Mouse (Mus musculus) cerebellum, adult 9-10 months (tissue): Measurements from ENCODE around the gene Tmub2.
"Not testable (repeated sequence)": the region's sequence is repeated elsewhere in the genome, so short reads cannot be mapped to it uniquely, and the experiment has no call there.

ENCODE experiments used
- DNase-seq: peaks from one replicate; pipeline ENCODE4 v3.0.0; 2022

The Tmub2 gene

GRCm38 (mm10) chr11:102279595-102279994 is 5.1 kb upstream of the Tmub2 start:
- no peak for DNase-seq

- not testable (repeated sequence) for DNase-seq
Observed at GRCm38 (mm10) chr11:102280267-102280666, 4.5 kb upstream of the Tmub2 start.

GRCm38 (mm10) chr11:102283922-102284321 is 809 bp upstream of the Tmub2 start:
- DNase-seq: no peak

GRCm38 (mm10) chr11:102285095-102285834 is 534 bp downstream of the Tmub2 start:
- DNase-seq: no peak

GRCm38 (mm10) chr11:102287485-102287884 is 2.8 kb downstream of the Tmub2 start:
- no peak for DNase-seq

GRCm38 (mm10) chr11:102288027-102288804 is 3.5 kb downstream of the Tmub2 start:
- no peak for DNase-seq

GRCm38 (mm10) chr11:102288913-102289312 is 4.2 kb downstream of the Tmub2 start:
- DNase-seq: no peak

- no peak for DNase-seq
Observed at GRCm38 (mm10) chr11:102289511-102290100, 4.9 kb downstream of the Tmub2 start.

GRCm38 (mm10) chr11:102290141-102290540 is 5.4 kb downstream of the Tmub2 start:
- DNase-seq: no peak

GRCm38 (mm10) chr11:102291051-102291535 is 6.4 kb downstream of the Tmub2 start:
- peak; percentile 49 for DNase-seq

- no peak for DNase-seq
Observed at GRCm38 (mm10) chr11:102293971-102294370, 9.2 kb downstream of the Tmub2 start.

- DNase-seq: no peak
Observed at GRCm38 (mm10) chr11:102294416-102294815, 9.7 kb downstream of the Tmub2 start.

- DNase-seq: peak; percentile 71
Observed at GRCm38 (mm10) chr11:102294887-102295597, 10.3 kb downstream of the Tmub2 start.

- no peak for DNase-seq
Observed at GRCm38 (mm10) chr11:102295598-102296471, 11.1 kb downstream of the Tmub2 start.

GRCm38 (mm10) chr11:102296491-102297472 is 12.1 kb downstream of the Tmub2 start, which contains the start of gene Atxn7l3:
Gene Atxn7l3, minus strand, starts transcription at chr11:102296631.
- peak; percentile 98 for DNase-seq

GRCm38 (mm10) chr11:102297577-102298556 is 13.1 kb downstream of the Tmub2 start:
- DNase-seq: no peak

GRCm38 (mm10) chr11:102299839-102300238 is 15.1 kb downstream of the Tmub2 start:
- DNase-seq: no peak

GRCm38 (mm10) chr11:102304141-102304540 is 19.4 kb downstream of the Tmub2 start:
- no peak for DNase-seq

- DNase-seq: no peak
Observed at GRCm38 (mm10) chr11:102305359-102305758, 20.6 kb downstream of the Tmub2 start.
